Mouse (Mus musculus) left cerebral cortex, postnatal 36 days (tissue): Measurements from ENCODE around the gene Ikbke. TPM values are rescaled to one million over a fixed set of nuclear protein-coding genes. Genes with fewer than 3 reads are reported as not detected.
"Not testable (repeated sequence)": the region's sequence is repeated elsewhere in the genome, so short reads cannot be mapped to it uniquely, and the experiment has no call there.

Source experiments
- DNase-seq, 2 experiments: peaks; one replicate each; pipeline ENCODE4 v3.0.0; 2021 to 2022; ENCODE audit warnings: low spot score in 2 of 2, mixed read lengths in 1 of 2
- intact Hi-C: fragments of 180-260 bp; cut with DNase I; formaldehyde crosslinking; loops from one replicate; pipeline ENCODE4 v1.15.1; 2025
- total RNA-seq, 2 experiments: library from RNA; stranded (reverse); gene quantifications; 2 replicates each; pipeline ENCODE4 v1.2.3; 2021

Ikbke gene
- total RNA-seq, 2 experiments from 2014 or later = 0.69 to 2.5 TPM

DNA sequence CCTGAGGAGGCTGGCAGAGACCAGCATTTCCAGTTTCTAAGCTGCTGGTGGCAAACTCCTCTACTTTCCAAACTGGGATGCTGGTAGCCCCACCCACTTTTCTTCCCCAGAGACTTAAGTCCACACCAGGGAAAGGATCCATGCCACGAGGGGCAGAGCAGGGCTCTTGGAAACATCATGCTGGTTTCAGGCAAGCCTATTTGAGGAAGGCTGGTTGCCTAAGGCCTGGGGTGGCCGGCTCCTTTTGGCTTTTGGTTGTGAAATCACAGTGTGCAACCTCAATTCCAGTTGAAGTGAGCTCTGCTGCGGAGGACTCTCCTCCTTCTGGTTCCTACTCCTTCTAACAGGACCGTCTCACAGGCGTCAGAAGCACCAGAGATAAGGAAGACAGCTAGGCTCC, 7.4 kb upstream of the Ikbke start:
- DNase-seq = no peak
- intact Hi-C loops = no loop called here

- intact Hi-C loops = no loop called here
- no peak for DNase-seq
Measured at GRCm38 (mm10) chr1:131284616-131285015, 5.2 kb upstream of the Ikbke start.

GRCm38 (mm10) chr1:131284167-131284566, 4.8 kb upstream of the Ikbke start:
- intact Hi-C loops = no loop called here
- DNase-seq = no peak

GRCm38 (mm10) chr1:131281731-131282130, 2.3 kb upstream of the Ikbke start:
- intact Hi-C loops = no loop called here
- no peak for DNase-seq

DNA sequence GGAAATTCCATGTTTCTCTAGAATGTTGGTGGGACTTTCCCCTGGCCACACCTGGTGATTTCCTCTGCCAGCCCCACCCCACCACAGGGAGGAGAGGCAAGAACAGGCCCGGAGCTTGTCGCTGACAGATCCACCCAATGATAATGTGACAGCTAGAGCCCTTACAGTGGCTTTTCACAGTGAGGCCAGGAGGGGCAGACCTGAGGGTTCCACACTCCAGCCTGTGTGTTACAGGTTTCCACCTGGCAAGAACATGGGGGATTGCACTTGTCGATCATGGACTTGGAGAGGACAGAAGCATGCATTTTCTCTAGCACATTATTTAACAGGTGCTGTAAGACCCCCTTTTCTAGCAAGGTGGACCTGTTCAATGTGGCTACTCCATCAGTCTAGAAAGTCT, 874 bp upstream of the Ikbke start:
- DNase-seq = no peak
- intact Hi-C loops = no loop called here

- intact Hi-C loops = no loop called here
- no peak for DNase-seq
Measured at GRCm38 (mm10) chr1:131278606-131279455, 575 bp downstream of the Ikbke start.

GRCm38 (mm10) chr1:131276831-131277230, 2.6 kb downstream of the Ikbke start:
- no peak for DNase-seq
- intact Hi-C loops = no loop called here

DNA sequence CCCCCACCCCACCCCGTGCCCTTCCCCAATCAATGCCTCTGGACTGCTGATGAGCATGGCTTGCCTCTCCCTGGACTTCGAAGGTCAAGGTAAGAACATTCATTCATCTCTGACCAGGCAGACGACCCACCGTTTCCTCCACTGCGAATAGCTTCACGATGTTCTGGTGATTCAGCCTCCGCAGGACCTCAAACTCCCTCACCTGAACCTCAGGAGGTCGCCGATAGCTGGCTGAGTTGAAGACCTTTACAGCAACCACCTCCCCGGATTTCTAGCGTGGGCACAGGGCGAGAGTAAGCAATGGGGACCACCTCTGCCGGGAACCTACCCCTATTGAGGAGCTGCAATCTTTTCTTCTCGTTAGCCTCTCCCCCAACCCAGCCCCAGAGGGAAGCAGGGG, 3.8 kb downstream of the Ikbke start:
- intact Hi-C loops = no loop called here
- no peak for DNase-seq

DNA sequence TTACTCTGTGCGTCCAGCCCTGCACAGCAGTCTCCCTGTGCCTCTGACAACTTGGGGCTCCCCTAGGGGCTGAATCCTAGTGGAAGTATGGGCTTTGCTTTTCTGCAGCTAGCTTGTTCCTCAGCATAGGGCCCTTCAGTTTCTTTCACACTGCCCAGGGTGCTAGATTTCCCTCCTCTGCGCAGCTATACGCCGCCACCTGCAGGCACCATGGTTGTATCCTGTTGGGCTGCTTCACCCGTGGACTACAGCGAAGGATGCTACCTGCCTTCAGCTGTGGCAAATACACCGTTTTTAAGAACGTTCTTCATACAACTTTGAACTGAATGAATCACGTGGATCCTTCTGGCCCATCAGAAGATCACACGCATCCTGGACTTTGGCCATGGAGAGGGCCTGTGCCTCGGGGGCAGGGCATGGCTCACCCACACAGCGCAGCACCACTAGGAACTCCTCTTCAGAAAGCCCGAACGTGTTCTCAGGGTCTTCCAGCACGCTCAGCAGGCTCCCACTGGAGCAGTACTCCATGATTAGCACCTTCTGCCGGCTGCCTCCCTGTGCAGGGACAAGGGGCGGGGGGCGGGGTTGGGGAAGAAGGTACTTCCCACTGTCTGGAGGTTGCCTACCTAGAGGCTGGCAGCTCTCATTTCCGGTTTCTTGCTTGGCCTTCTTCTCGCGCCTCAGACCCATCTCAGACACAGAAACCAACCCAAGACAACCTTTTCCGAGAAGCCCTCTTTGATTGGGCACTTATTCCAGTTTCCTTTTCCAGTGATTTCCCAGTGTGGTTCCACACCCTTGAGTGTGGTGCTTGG, 4.5 kb downstream of the Ikbke start:
- intact Hi-C loops = loop anchor here (5.0 kb wide), 1 partner anchor 478 kb away; no protein-coding TSS in a partner anchor
- DNase-seq = no peak

- intact Hi-C loops = loop anchor here (5.0 kb wide), 2 partner anchors 393 to 473 kb away; no protein-coding TSS in a partner anchor
- DNase-seq = peak; percentile 49 to 72
Measured at GRCm38 (mm10) chr1:131269797-131270578, 9.4 kb downstream of the Ikbke start.

DNA sequence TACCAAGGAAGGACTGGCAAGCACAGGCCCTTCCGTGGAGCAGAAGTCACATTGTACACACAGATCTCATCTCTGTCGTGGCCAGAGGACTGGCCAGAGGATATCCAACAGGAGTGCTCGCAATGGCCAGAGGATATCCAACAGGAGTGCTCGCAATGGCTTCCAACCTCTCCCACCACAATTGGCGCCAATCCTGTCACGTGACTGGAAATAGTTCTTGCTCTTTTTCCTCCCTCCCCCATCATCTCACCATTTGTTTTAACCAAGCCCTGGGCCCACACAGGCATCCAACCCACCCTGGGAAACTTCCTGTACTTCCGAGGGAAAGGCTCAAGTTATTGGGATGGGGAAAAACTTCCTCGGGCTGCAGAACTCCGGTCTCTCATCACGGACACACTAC, 10.6 kb downstream of the Ikbke start:
- intact Hi-C loops = loop anchor here (5.0 kb wide), 1 partner anchor 391 kb away; no protein-coding TSS in a partner anchor

GRCm38 (mm10) chr1:131263905-131264304, 15.5 kb downstream of the Ikbke start:
- DNase-seq = no peak
- intact Hi-C loops = loop anchor here (5.0 kb wide), 2 partner anchors 82 to 147 kb away; no protein-coding TSS in a partner anchor

More for the DNA sequence above, 10.6 kb downstream of the Ikbke start:
- DNase-seq = no peak

DNA sequence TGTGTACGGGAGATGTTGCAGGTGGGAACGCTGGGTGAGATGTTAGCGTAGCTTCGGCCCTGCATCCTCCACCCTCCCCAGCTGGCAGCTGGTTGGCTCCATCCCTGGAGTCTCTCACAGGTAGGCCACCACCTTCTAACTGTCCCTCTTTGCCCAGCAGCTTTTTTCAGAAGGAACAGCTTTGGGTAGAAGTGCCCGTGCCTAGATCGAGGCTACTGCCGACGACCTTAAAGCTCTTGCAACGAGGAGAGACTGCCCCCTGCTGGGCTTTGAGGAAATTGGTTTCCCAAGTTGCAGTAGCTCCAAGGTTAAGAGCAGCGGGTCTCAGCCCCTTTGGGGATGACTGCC, 19.1 kb downstream of the Ikbke start:
- peak; percentile 59 to 63 for DNase-seq
- intact Hi-C loops = loop anchor here (5.0 kb wide), 2 partner anchors 78 to 143 kb away; no protein-coding TSS in a partner anchor

- peak in 1 of 2 experiments; percentile 27 for DNase-seq
- intact Hi-C loops = loop anchor here (5.0 kb wide), 2 partner anchors 77 to 142 kb away; no protein-coding TSS in a partner anchor
Measured at GRCm38 (mm10) chr1:131259632-131260308, 19.6 kb downstream of the Ikbke start.

GRCm38 (mm10) chr1:131257288-131257687, 22.1 kb downstream of the Ikbke start:
- intact Hi-C loops = no loop called here
- no peak for DNase-seq

DNA sequence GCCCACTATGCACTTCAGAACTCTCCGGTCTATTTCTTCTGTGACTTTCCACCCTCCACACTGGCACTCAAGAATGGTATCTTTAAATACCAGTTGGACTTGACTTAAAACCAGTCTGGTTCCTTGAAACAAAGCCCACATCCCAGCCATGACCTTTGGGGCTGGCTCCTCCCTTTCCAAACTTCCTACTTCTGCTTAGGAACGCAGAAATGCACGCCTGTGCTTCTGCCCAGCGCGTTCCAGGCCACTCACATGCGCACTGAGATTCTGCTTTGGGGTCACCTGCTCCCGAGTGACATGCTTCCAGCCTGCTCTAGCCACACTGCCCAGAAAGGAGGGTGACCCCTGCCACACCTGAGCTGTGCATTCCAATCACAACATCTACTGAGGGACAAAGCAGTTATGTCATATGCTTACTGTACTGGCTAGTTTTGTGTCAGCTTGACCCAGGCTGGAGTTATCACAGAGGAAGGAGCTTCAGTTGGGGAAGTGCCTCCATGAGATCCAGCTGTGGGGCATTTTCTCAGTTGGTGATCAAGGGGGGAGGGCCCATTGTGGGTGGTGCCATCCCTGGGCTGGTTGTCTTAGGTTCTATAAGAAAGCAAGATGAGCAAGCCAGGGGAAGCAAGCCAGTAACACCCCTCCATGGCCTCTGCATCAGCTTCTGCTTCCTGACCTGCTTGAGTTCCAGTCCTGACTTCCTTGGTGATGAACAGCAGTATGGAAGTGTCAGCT, 26.7 kb downstream of the Ikbke start:
- DNase-seq = not testable (repeated sequence)

GRCm38 (mm10) chr1:131246433-131247395, 32.7 kb downstream of the Ikbke start:
- intact Hi-C loops = loop anchor here (2.0 kb wide), 1 partner anchor 66 kb away; no protein-coding TSS in a partner anchor
- peak; percentile 39 to 41 for DNase-seq

More for the DNA sequence above, 26.7 kb downstream of the Ikbke start:
- intact Hi-C loops = not testable (repeated sequence)
